ENCODE assay signal across 17 mouse cellular contexts in genomic region chr17:75033356-75033755, GRCm38 (mm10).
"Had no signal": no experiment of that assay in that cellular context is flagged by ENCODE, and none has a peak within 500 bp of the region (broad histone marks: within the 10 kb centered on the region; RNA-seq: fewer than 3 reads in every experiment).

No protein-coding gene starts in this region.

- H3K9ac ChIP-seq: liver, embryonic 14.5 days; liver, postnatal 0 days; lung, embryonic 14.5 days; midbrain, embryonic 13.5 days had no signal

- H3K9me3 ChIP-seq: megakaryocyte, embryonic 14.5 days; midbrain, embryonic 10.5 days; midbrain, embryonic 13.5 days had no signal

- H3K4me2 ChIP-seq: lung, embryonic 14.5 days; midbrain, embryonic 13.5 days had no signal

- H3K27me3 ChIP-seq: megakaryocyte, embryonic 14.5 days; midbrain, embryonic 13.5 days had no signal

- DNase-seq: kidney, postnatal 10 days; kidney, postnatal 36 days; layer of hippocampus, postnatal 36 days; liver, postnatal 0 days; right cerebral cortex, postnatal 14 days; right cerebral cortex, postnatal 4 days; thymus, adult 2 months; thymus, postnatal 14 days; thymus, postnatal 4 days had no signal

- H3K27ac ChIP-seq: left cerebral cortex, adult 2 months; liver, embryonic 14.5 days; midbrain, embryonic 10.5 days; midbrain, embryonic 13.5 days; stomach, postnatal 0 days had no signal

- H3K4me3 ChIP-seq: left cerebral cortex, adult 2 months; megakaryocyte, embryonic 14.5 days; midbrain, embryonic 10.5 days; midbrain, embryonic 13.5 days had no signal

- H3K36me3 ChIP-seq: midbrain, embryonic 10.5 days; midbrain, embryonic 13.5 days had no signal

- ATAC-seq: liver, postnatal 0 days; midbrain, embryonic 13.5 days; midbrain, embryonic 16.5 days had no signal
